Mouse (Mus musculus) thymus, adult 2 months (tissue): ENCODE results near the gene Spic.

Experiments used
- CTCF ChIP-seq: fragments of 200-500 bp; IDR thresholded peaks from 2 replicates; pipeline ENCODE4 v1.5.1; 2012; ENCODE audit warnings: mild to moderate bottlenecking, control low read depth, low read length, moderate library complexity, borderline replicate concordance; ENCODE audit not compliant: control insufficient read depth, poor library complexity, insufficient read depth; ENCODE audit errors: extremely low read depth
- POLR2A ChIP-seq: fragments of 200-500 bp; IDR thresholded peaks from 2 replicates; pipeline ENCODE4 v1.6.1; 2012; ENCODE audit warnings: mild to moderate bottlenecking, low read length, control low read depth, moderate library complexity; ENCODE audit not compliant: control insufficient read depth, poor library complexity, insufficient read depth; ENCODE audit errors: extremely low read depth

DNA sequence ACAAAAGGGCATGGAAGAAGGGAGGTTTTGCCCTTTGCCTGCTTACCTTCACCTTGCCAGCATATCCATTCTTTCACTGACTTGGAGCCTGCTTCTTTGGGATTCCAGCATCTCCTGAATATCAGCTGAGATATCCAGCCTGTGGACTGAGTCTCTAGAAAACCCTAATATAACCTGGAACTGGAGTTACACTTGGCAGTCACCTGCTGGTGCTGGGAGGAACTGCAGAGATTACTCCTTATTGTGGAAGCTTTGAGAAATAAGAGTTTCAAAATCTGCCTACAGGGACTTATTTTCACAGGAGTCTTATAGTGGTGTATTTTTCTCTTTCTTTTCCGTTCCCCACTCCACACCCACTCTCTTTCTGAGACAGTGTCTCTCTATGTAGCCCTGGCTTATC is 42.3 kb upstream of the Spic start:
- TF ChIP-seq CTCF (no peak), POLR2A (no peak)
